Mouse (Mus musculus) ES-Bruce4 (cell line): ENCODE measurements around the gene Lat. TPM values are rescaled to one million over a fixed set of nuclear protein-coding genes. Genes with fewer than 3 reads are reported as not detected.
"Not testable (repeated sequence)": the region's sequence is repeated elsewhere in the genome, so short reads cannot be mapped to it uniquely, and the experiment has no call there.

ENCODE experiments used
- H3K27ac ChIP-seq: 2 replicates; pipeline ENCODE4 v1.5.1; 2012; ENCODE audit warnings: low read length, inconsistent platforms; ENCODE audit not compliant: insufficient read depth
- H3K27me3 ChIP-seq: 2 replicates; pipeline ENCODE4 v1.6.1; 2012; ENCODE audit warnings: mild to moderate bottlenecking, low read length, inconsistent platforms; ENCODE audit not compliant: control insufficient read depth, poor library complexity, insufficient read depth, severe bottlenecking
- H3K36me3 ChIP-seq: 2 replicates; pipeline ENCODE4 v1.6.1; 2012; ENCODE audit warnings: inconsistent platforms, mild to moderate bottlenecking, low read length, moderate library complexity; ENCODE audit not compliant: control insufficient read depth, poor library complexity, insufficient read depth, severe bottlenecking
- H3K4me1 ChIP-seq: one replicate; pipeline ENCODE4 v1.8.1; 2011; ENCODE audit warnings: low read length; ENCODE audit not compliant: control insufficient read depth, insufficient read depth
- H3K4me3 ChIP-seq: 2 replicates; pipeline ENCODE4 v1.5.1; 2011; ENCODE audit warnings: low read depth, mild to moderate bottlenecking, low read length
- H3K9ac ChIP-seq: 2 replicates; pipeline ENCODE4 v1.6.1; 2012; ENCODE audit warnings: low read depth, mild to moderate bottlenecking, inconsistent platforms; ENCODE audit not compliant: poor library complexity, severe bottlenecking
- H3K9me3 ChIP-seq: replicated peaks from 2 replicates; pipeline ENCODE4 v1.6.1; 2012; ENCODE audit warnings: mild to moderate bottlenecking, low read length, inconsistent platforms; ENCODE audit not compliant: control insufficient read depth, poor library complexity, insufficient read depth, severe bottlenecking
- CTCF ChIP-seq: IDR thresholded peaks from one replicate; pipeline ENCODE4 v1.8.1; 2011; ENCODE audit warnings: low read depth, low read length
- EP300 ChIP-seq: IDR thresholded peaks from 2 replicates; pipeline ENCODE4 v1.6.1; 2011; ENCODE audit warnings: low read depth, low read length; ENCODE audit not compliant: insufficient read depth
- POLR2A ChIP-seq: IDR thresholded peaks from one replicate; pipeline ENCODE4 v1.8.1; 2011; ENCODE audit warnings: low read length; ENCODE audit not compliant: insufficient read depth
- polyA plus RNA-seq: library from polyadenylated mRNA; stranded (reverse); fragments of >200 nt; gene quantifications from 2 replicates; pipeline ENCODE4 v1.2.4, GENCODE M21; 2011; ENCODE audit warnings: low read depth; ENCODE audit not compliant: missing spikeins, insufficient read depth, insufficient read length

Gene Lat
- polyA plus RNA-seq, 1 experiment = 4.2 TPM

DNA sequence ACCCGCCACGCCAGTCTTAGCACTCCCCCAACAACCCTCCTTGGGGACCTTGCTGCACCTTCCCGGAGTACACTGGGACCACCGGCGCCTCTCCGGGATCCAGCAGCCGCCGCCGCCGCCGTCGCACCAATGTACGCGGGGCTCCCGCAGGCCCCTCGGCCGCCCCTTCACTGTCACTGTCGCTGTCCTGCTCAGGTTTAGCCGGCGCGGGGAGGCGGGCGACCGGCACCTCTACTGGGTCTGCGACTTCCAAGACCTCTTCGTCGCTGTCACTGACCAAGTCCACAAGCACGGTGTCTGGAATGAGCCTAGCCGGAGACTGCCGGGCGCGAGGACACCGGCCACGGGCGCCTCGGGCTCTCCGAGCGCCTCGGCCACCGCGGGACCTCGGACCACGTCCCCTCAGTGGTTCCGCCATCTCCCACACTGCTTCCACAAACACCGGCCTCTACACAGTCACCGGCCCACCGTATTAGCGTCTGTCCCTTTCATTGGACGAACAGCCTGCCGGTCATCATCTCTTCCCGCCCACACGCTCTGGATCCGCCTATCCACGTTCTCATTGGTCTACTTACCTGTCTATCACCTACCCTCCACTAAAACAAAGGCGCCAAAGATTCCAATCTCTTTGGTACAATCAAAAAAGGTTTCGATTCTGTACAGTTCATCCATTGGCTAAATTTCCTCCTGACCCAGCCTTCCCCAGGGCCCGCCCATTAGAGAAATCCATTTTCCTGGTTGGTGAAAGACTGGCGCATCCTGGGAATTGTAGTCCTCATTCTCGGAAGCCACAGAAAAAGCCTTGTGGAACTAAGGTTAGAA is 27.1 kb upstream of the Lat start, which contains the start of gene Nfatc2ip:
TSS of gene Nfatc2ip (minus strand) at position 440 of the 822 bp plus-strand sequence.
- H3K27ac ChIP-seq = 0 out of 2 replicates have a peak within 1 kb of the TSS, but pooled peaks have one; percentile 18
- TF ChIP-seq POLR2A (peak; percentile 77), EP300 (0 out of 2 replicates have a peak, but pooled peaks have one; percentile 9), CTCF (no peak)
- no peaks in the 10 kb centered on the region for H3K9me3 ChIP-seq
- H3K36me3 ChIP-seq = peaks cover 8% of the 10 kb centered on the region
- no peaks in the 10 kb centered on the region for H3K27me3 ChIP-seq
- peaks cover 3% of the 10 kb centered on the region for H3K4me1 ChIP-seq
- H3K9ac ChIP-seq = peak within 1 kb of the TSS; percentile 96
- H3K4me3 ChIP-seq = peak within 1 kb of the TSS; percentile 90

DNA sequence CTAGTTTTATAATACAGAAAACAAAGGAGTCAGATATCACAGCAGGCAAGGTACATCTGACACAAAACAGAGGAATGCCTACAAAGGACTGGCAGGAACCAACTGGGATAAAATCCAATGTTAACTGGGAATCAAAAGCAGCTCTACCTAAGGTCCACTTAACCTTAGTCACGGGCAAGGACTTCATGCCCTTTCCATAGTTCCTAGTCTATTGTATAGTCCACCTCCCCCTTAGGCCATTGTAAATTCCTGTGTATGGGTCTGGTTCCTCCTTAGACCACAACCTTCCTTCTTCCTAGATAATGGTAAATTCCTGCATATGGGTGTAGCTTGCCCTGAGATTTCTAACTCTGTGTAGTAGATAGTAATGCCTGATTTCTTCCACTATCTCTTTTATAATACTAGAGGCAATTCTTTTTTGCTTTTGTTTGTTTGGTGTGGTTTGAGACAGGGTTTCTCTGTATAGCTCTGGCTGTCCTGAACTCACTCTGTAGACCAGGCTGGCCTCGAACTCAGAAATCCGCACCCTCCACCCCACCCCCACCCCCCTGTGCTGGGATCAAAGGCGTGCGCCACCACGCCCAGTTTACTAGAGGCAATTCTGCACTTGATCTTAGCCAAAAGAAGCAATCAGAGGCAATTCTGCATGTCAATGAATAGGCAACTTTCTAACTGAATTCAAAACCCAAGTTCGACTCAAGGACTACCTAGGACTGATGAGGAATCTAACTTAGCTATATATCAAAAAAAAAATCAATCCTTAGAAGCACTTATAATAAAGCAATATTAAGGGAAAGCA is 22.9 kb upstream of the Lat start:
- not testable (repeated sequence) for H3K9ac ChIP-seq, H3K27me3 ChIP-seq, H3K4me3 ChIP-seq, H3K9me3 ChIP-seq, H3K4me1 ChIP-seq
- peak; percentile 87 for TF ChIP-seq EP300
- peaks cover 48% of the 10 kb centered on the region for H3K36me3 ChIP-seq
- peak overlapping the region; percentile 85 for H3K27ac ChIP-seq

- Histone ChIP-seq H3K4me1 (peaks cover 3% of the 10 kb centered on the region), H3K27me3 (no peaks in the 10 kb centered on the region), H3K4me3 (no peak overlapping the region), H3K27ac (peak overlapping the region; percentile 77), H3K9me3 (no peaks in the 10 kb centered on the region), H3K9ac (no peak overlapping the region), H3K36me3 (peaks cover 66% of the 10 kb centered on the region)
- TF ChIP-seq CTCF (no peak), POLR2A (no peak), EP300 (no peak)
Observed at GRCm38 (mm10) chr7:126388185-126388584, 18.8 kb upstream of the Lat start.

GRCm38 (mm10) chr7:126383565-126383964 is 14.2 kb upstream of the Lat start:
- no peaks in the 10 kb centered on the region for H3K9me3 ChIP-seq
- H3K4me3 ChIP-seq = no peak overlapping the region
- H3K4me1 ChIP-seq = no peaks in the 10 kb centered on the region
- TF ChIP-seq POLR2A (no peak), CTCF (no peak), EP300 (no peak)
- no peak overlapping the region for H3K9ac ChIP-seq
- H3K27me3 ChIP-seq = no peaks in the 10 kb centered on the region
- no peak overlapping the region for H3K27ac ChIP-seq
- peaks cover 40% of the 10 kb centered on the region for H3K36me3 ChIP-seq

- no peaks in the 10 kb centered on the region for H3K27me3 ChIP-seq
Observed at GRCm38 (mm10) chr7:126377278-126378158, 8.1 kb upstream of the Lat start, which contains the start of gene Spns1. Spns1 (minus strand) TSS chr7:126377450.

More at GRCm38 (mm10) chr7:126377278-126378158, 8.1 kb upstream of the Lat start, which contains the start of gene Spns1:
- peak within 1 kb of the TSS; percentile 94 for H3K4me3 ChIP-seq
- no peaks in the 10 kb centered on the region for H3K4me1 ChIP-seq
- no peaks in the 10 kb centered on the region for H3K9me3 ChIP-seq
- TF ChIP-seq POLR2A (no peak), CTCF (peak; percentile 76), EP300 (peak; percentile 70; the same call in 1 of the 2 replicates)
- peak within 1 kb of the TSS; percentile 80 for H3K27ac ChIP-seq
- H3K9ac ChIP-seq = peak within 1 kb of the TSS; percentile 62
- peaks cover 6% of the 10 kb centered on the region for H3K36me3 ChIP-seq
